Mouse (Mus musculus): ENCODE measurements at regions not wholly inside any gene's neighbourhood (a gene's known extent, or its start where the extent isn't known, plus 50 kb on each side); places are given as distances from the start of the nearest gene placed in this dataset.

GRCm38 (mm10) chr9:15175866-15176265 is 63.0 kb upstream of the Vstm5 start:
- DNase-seq (ENCODE audit: low spot score in 2 of 2), result peak in 1 of 2 experiments; percentile 21

GRCm38 (mm10) chr9:15175412-15175811 is 63.4 kb upstream of the Vstm5 start:
- no peak for DNase-seq (ENCODE audit: low spot score in 2 of 2)

- no peak for DNase-seq (ENCODE audit: low spot score in 2 of 2)
Observed at GRCm38 (mm10) chr9:15170911-15171310, 59.0 kb upstream of the Hephl1 start.

GRCm38 (mm10) chr9:15169714-15170113 is 57.8 kb upstream of the Hephl1 start:
- peak; percentile 29 for DNase-seq (ENCODE audit: low spot score in 2 of 2)

- DNase-seq (ENCODE audit: low spot score in 2 of 2), result no peak
Observed at GRCm38 (mm10) chr9:15168961-15169360, 57.1 kb upstream of the Hephl1 start.

- DNase-seq (ENCODE audit: low spot score in 2 of 2), result no peak
Observed at GRCm38 (mm10) chr9:15166896-15167295, 55.0 kb upstream of the Hephl1 start.

GRCm38 (mm10) chr9:15166476-15166875 is 54.6 kb upstream of the Hephl1 start:
- no peak for DNase-seq (ENCODE audit: low spot score in 2 of 2)
